Mouse (Mus musculus) liver, embryonic 16.5 days (tissue): ENCODE data around the gene Cfap157. TPM values are rescaled to one million over a fixed set of nuclear protein-coding genes. Genes with fewer than 3 reads are reported as not detected.

Source experiments
- ATAC-seq: fragments of 200-750 bp; cut with Nextera tagmentation; 2 replicates; pipeline ENCODE4 v1.8.0; 2017; ENCODE audit warnings: low read depth, mild to moderate bottlenecking, moderate number of reproducible peaks, moderate library complexity
- H3K27ac ChIP-seq: fragments of 300-500 bp; sonication (generic); 2 replicates; pipeline ENCODE4 v1.5.1; 2014; ENCODE audit warnings: mild to moderate bottlenecking, low read length
- H3K27me3 ChIP-seq: fragments of 300-500 bp; sonication (generic); 2 replicates; pipeline ENCODE4 v1.6.1; 2014; ENCODE audit warnings: low read depth, low read length, mixed read lengths; ENCODE audit not compliant: control insufficient read depth, insufficient read depth
- H3K36me3 ChIP-seq: fragments of 300-500 bp; sonication (generic); 2 replicates; pipeline ENCODE4 v1.6.1; 2014; ENCODE audit warnings: mild to moderate bottlenecking; ENCODE audit not compliant: control insufficient read depth, insufficient read depth
- H3K4me1 ChIP-seq: fragments of 300-500 bp; sonication (generic); 2 replicates; pipeline ENCODE4 v1.6.1; 2014; ENCODE audit warnings: low read depth, low read length, mixed read lengths; ENCODE audit not compliant: control insufficient read depth
- H3K4me2 ChIP-seq: fragments of 300-500 bp; sonication (generic); 2 replicates; pipeline ENCODE4 v1.6.1; 2014; ENCODE audit warnings: low read depth, low read length, mixed read lengths
- H3K4me3 ChIP-seq: fragments of 300-500 bp; sonication (generic); 2 replicates; pipeline ENCODE4 v1.5.1; 2014; ENCODE audit warnings: low read depth, mild to moderate bottlenecking, low read length
- H3K9ac ChIP-seq: fragments of 300-500 bp; sonication (generic); 2 replicates; pipeline ENCODE4 v1.6.1; 2014; ENCODE audit warnings: low read depth, low read length
- H3K9me3 ChIP-seq: fragments of 300-500 bp; sonication (generic); replicated peaks from 2 replicates; pipeline ENCODE4 v1.6.1; 2016; ENCODE audit warnings: low read length; ENCODE audit not compliant: control insufficient read depth
- WGBS: fragments of 180-500 bp; shearing (Covaris S2); extraction: QIAGEN DNeasy Blood & Tissue Kit; methylation state at CpG from one replicate; pipeline ENCODE4 v1.1.7; 2014; ENCODE audit not compliant: insufficient replicate concordance; 5-methylcytosine and 5-hydroxymethylcytosine counted together
- polyA plus RNA-seq: library from polyadenylated mRNA; unstranded; fragments of >200 nt; fragmentation: Nextera tagmentation; extraction: Ambion mirVana; gene quantifications from 2 replicates; pipeline ENCODE4 v1.2.1, GENCODE M21; 2015

Cfap157 gene
- polyA plus RNA-seq, 1 experiment from 2014 or later, result 0.05 TPM

DNA sequence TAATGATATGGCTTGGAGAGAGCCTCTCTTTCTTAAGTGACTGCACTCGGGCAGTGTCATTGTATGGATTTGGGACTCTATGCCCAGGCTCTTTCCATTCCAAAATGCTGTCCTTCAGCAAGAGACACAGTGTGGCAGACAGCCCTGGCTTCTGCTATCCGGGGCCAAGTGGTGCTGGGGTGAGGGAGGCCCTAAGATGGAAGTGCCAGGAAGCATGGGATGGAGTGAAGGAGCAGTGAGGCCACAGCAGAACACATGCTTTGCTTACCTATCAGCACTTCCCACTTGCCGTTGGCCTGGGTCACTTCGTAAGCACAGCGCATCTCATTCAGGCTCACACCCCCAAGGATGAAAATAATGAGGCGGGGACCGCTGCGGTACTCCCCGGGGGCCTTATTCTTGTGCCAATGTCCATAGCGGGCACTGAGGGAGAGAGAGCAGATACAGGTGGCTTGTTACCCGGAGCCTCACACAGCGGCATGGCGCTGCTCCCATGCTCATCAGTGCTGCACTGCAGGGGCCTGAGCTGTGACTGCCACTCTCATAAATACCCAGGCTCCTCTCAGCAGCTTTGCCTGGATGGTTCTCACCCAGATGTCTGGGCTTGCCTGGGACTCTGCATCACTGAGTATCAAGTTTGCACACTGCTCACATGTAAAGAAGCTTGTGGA, 11.7 kb upstream of the Cfap157 start:
- no peak overlapping the region for H3K4me3 ChIP-seq

DNA sequence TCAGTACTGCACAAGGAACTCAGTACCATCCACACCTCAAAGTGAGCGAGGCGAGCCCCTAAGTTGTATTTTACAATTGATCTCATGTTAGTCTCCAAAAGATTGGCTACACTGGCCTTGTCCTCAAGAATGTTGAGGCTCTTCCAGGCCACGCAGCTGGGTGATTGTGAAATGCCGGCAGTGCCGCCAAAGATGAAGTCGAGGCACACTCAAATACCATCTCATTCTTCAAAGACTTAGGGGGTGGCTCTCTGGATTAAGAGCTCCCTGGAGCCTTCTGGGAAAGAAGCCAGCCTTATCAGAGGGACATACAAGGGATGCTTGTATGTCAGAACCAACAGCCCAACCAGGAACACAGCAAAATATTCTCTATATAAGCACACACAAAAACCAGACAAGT, 7.1 kb upstream of the Cfap157 start:
- Histone ChIP-seq H3K4me3 (no peak overlapping the region), H3K27ac (no peak overlapping the region), H3K4me1 (no peaks in the 10 kb centered on the region), H3K9ac (no peak overlapping the region), H3K36me3 (no peaks in the 10 kb centered on the region), H3K27me3 (no peaks in the 10 kb centered on the region), H3K4me2 (no peak overlapping the region), H3K9me3 (no peaks in the 10 kb centered on the region)
- WGBS, result 72% methylated on average over 6 of the region's 6 CpGs
- ATAC-seq, result no peak

More for the DNA sequence above, 11.7 kb upstream of the Cfap157 start:
- Histone ChIP-seq H3K4me1 (no peaks in the 10 kb centered on the region), H3K36me3 (no peaks in the 10 kb centered on the region), H3K9me3 (no peaks in the 10 kb centered on the region), H3K4me2 (no peak overlapping the region), H3K27ac (no peak overlapping the region), H3K9ac (no peak overlapping the region), H3K27me3 (no peaks in the 10 kb centered on the region)
- no peak for ATAC-seq
- WGBS, result 82% methylated on average over 13 of the region's 13 CpGs

DNA sequence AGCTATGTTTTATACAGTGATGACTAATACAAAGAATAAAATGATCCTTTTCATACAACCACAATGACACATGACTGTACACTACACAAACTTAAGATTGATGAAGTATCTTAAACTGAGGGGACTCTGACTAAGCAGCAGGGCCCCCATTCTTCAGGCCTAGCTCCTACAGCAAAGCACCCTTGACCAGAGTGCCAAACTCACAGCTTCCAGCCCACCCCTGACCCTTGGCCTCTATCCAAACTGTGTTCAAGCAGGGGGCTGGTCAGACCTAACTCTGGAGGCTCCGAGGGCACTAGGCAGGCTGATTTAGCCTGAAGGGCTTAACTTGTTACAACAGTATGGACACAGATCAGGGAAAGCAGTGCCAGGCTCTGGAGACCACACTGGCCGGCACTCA, 4.4 kb upstream of the Cfap157 start:
- Histone ChIP-seq H3K27me3 (no peaks in the 10 kb centered on the region), H3K36me3 (no peaks in the 10 kb centered on the region), H3K9ac (no peak overlapping the region), H3K27ac (no peak overlapping the region), H3K4me2 (no peak overlapping the region), H3K4me1 (no peaks in the 10 kb centered on the region), H3K9me3 (no peaks in the 10 kb centered on the region), H3K4me3 (no peak overlapping the region)
- ATAC-seq, result no peak; the same call in 1 of the 2 replicates
- WGBS, result 58% methylated on average over 2 of the region's 2 CpGs

DNA sequence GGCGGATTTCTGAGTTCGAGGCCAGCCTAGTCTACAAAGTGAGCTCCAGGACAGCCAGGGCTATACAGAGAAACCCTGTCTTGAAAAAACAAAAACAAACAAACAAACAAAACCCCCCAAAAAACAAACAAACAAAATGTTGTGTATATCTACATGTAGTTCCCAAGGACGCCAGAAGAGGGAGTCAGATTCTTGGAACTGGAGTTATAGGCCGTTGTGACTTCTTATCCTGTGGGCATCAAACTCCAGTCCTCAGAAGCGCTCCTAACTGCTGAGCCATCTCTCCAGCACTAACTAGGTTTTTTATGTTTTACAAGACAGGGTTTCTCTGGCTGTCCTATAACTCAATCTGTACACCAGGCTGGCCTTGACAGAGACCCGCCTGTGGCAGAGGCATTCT, 2.9 kb upstream of the Cfap157 start:
- H3K4me3 ChIP-seq, result no peak overlapping the region
- H3K36me3 ChIP-seq, result no peaks in the 10 kb centered on the region
- no peak overlapping the region for H3K4me2 ChIP-seq
- 50% methylated on average over 6 of the region's 6 CpGs for WGBS
- no peaks in the 10 kb centered on the region for H3K9me3 ChIP-seq
- no peak for ATAC-seq
- H3K4me1 ChIP-seq, result no peaks in the 10 kb centered on the region
- no peak overlapping the region for H3K27ac ChIP-seq
- no peaks in the 10 kb centered on the region for H3K27me3 ChIP-seq
- no peak overlapping the region for H3K9ac ChIP-seq

DNA sequence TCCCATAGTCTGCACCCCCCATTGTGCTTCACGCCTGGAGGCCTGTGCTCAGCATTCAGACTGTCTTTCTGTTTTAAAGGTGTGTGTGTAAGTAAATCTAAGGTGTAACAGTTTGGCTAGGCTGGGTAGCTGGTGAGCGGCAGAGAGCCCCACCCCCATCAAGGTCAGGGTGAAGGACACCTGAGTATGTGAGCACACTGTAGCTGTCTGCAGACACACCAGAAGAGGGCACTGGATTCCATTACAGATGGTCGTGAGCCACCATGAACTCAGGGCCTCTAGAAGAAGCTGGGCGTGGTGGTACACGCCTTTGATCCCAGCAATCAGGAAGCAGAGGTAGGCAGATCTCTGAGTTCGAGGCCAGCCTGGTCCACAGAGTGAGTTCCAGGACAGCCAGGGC, 2.5 kb downstream of the Cfap157 start:
- no peak overlapping the region for H3K27ac ChIP-seq
- no peaks in the 10 kb centered on the region for H3K9me3 ChIP-seq
- no peak overlapping the region for H3K9ac ChIP-seq
- no peak overlapping the region for H3K4me3 ChIP-seq
- no peaks in the 10 kb centered on the region for H3K4me1 ChIP-seq
- 41% methylated on average over 6 of the region's 6 CpGs for WGBS
- H3K4me2 ChIP-seq, result no peak overlapping the region
- H3K36me3 ChIP-seq, result no peaks in the 10 kb centered on the region
- ATAC-seq, result no peak
- no peaks in the 10 kb centered on the region for H3K27me3 ChIP-seq

DNA sequence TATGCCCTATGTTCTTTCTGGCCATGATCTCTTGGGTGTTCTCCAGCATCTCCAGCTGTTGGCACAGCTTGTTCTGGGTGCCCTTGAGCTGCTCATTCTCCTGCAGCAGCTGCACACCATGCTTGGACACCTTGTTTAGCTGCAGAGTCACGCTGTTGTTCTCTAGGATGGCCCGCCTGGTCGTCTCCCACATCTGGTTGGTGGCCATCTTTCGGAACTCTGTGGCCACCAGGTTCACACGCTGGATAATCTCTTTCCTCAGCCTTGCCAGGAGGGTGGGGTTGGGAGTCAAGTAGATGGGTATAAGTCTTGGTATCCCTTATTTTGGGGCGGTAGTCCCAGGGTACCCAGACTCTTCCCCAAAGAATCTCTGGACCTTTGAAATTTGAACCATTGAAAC, 4.5 kb downstream of the Cfap157 start:
- no peaks in the 10 kb centered on the region for H3K27me3 ChIP-seq
- H3K9ac ChIP-seq, result no peak overlapping the region
- no peak for ATAC-seq
- H3K9me3 ChIP-seq, result no peaks in the 10 kb centered on the region
- WGBS, result 67% methylated on average over 6 of the region's 6 CpGs
- no peak overlapping the region for H3K4me3 ChIP-seq
- H3K27ac ChIP-seq, result no peak overlapping the region
- H3K36me3 ChIP-seq, result no peaks in the 10 kb centered on the region
- H3K4me2 ChIP-seq, result no peak overlapping the region
- peaks cover 11% of the 10 kb centered on the region for H3K4me1 ChIP-seq

DNA sequence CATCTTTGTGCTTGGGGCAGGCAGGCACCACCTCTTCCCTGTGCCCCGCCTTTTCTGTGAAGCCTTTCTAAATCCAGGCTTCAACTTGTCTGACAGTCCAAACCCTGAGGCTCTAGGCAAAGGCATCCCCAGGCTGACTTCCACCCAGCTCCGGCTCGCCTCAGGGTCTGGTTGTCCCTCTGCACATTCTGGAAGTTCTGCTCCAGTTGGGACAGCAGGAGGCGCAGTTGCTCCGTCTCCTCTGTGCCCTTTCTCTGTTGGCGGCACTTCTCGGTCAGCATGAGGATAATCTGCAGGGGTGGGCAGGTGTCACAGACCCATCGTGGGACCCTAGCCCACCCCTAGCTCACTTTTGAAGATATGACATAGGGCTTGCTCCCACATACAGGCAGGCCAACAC, 5.1 kb downstream of the Cfap157 start:
- Histone ChIP-seq H3K36me3 (no peaks in the 10 kb centered on the region), H3K27me3 (no peaks in the 10 kb centered on the region), H3K4me3 (no peak overlapping the region), H3K4me2 (no peak overlapping the region), H3K4me1 (peaks cover 11% of the 10 kb centered on the region), H3K9me3 (no peaks in the 10 kb centered on the region), H3K27ac (no peak overlapping the region), H3K9ac (no peak overlapping the region)
- no peak for ATAC-seq
- 25% methylated on average over 8 of the region's 8 CpGs for WGBS

DNA sequence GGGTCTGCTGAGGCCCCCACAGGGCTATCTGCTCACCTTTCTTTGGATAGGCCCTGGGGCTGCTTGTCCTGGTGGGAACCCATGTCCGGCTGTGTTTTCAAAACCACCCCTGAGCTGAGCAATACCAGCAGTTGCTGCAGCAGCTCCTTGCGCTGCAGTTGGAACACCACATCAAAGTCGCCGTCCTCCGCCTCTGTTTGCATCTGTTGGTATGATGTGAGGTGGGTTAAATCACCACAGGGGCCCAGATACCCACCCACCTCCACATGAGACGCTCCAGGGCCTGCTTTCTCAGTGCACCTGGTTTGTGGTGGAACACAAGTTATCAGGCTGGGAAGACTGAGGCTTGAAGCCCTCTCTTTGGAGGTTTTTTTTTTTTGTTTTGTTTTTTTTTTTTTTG, 6.1 kb downstream of the Cfap157 start:
- WGBS, result 86% methylated on average over 6 of the region's 6 CpGs
- H3K4me3 ChIP-seq, result no peak overlapping the region
- ATAC-seq, result no peak
- H3K4me2 ChIP-seq, result no peak overlapping the region
- no peak overlapping the region for H3K9ac ChIP-seq
- H3K36me3 ChIP-seq, result no peaks in the 10 kb centered on the region
- H3K4me1 ChIP-seq, result peaks cover 11% of the 10 kb centered on the region
- no peaks in the 10 kb centered on the region for H3K9me3 ChIP-seq
- no peak overlapping the region for H3K27ac ChIP-seq
- no peaks in the 10 kb centered on the region for H3K27me3 ChIP-seq

DNA sequence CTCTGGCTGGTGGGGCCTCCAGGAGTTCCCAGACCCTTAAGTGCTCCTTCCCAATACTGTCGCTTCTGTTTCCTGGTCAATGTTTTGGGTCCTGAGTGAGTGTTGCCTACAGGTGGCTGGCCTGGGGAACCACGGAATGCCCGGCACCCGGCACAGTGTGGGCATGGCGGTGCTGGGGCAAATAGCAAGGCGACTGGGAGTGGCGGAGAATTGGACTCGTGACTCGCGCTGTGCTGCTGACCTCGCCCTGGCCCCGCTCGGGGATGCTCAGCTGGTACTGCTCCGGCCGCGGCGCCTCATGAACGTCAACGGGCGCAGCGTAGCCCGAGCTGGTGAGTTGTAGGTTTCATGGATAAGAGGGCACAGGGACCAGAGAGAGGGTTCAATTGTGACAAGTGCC, 8.0 kb downstream of the Cfap157 start:
- H3K4me1 ChIP-seq, result peaks cover 18% of the 10 kb centered on the region
- no peak for ATAC-seq
- no peak overlapping the region for H3K9ac ChIP-seq
- H3K27me3 ChIP-seq, result no peaks in the 10 kb centered on the region
- no peaks in the 10 kb centered on the region for H3K9me3 ChIP-seq
- no peaks in the 10 kb centered on the region for H3K36me3 ChIP-seq
- H3K27ac ChIP-seq, result no peak overlapping the region
- peak overlapping the region; percentile 77 for H3K4me3 ChIP-seq
- peak overlapping the region; percentile 97 for H3K4me2 ChIP-seq
- WGBS, result 29% methylated on average over 22 of the region's 22 CpGs
